Mouse (Mus musculus) liver, embryonic 13.5 days (tissue): ENCODE results near the gene Wnt5a. TPM values are rescaled to one million over a fixed set of nuclear protein-coding genes. Genes with fewer than 3 reads are reported as not detected.

Source experiments
- ATAC-seq: fragments of 200-750 bp; cut with Nextera tagmentation; 2 replicates; pipeline ENCODE4 v1.8.0; 2017; ENCODE audit warnings: low read depth, mild to moderate bottlenecking, moderate number of reproducible peaks, moderate library complexity
- DNase-seq: peaks from one replicate; pipeline ENCODE4 v3.0.0; 2022
- H3K27ac ChIP-seq: fragments of 300-500 bp; sonication (generic); 2 replicates; pipeline ENCODE4 v1.5.1; 2015; ENCODE audit warnings: moderate library complexity, mild to moderate bottlenecking, inconsistent platforms
- H3K27me3 ChIP-seq: fragments of 300-500 bp; sonication (generic); 2 replicates; pipeline ENCODE4 v1.6.1; 2015; ENCODE audit warnings: mild to moderate bottlenecking, inconsistent platforms
- H3K36me3 ChIP-seq: fragments of 300-500 bp; sonication (generic); 2 replicates; pipeline ENCODE4 v1.6.1; 2015; ENCODE audit warnings: mild to moderate bottlenecking, inconsistent platforms
- H3K4me1 ChIP-seq: fragments of 300-500 bp; sonication (generic); replicated peaks from 2 replicates; pipeline ENCODE4 v1.6.1; 2015; ENCODE audit warnings: inconsistent platforms
- H3K4me2 ChIP-seq: fragments of 300-500 bp; sonication (generic); 2 replicates; pipeline ENCODE4 v1.6.1; 2015; ENCODE audit warnings: inconsistent platforms, mild to moderate bottlenecking, moderate library complexity
- H3K4me3 ChIP-seq: fragments of 300-500 bp; sonication (generic); replicated peaks from 2 replicates; pipeline ENCODE4 v1.5.1; 2015; ENCODE audit warnings: mild to moderate bottlenecking, inconsistent platforms
- H3K9ac ChIP-seq: fragments of 300-500 bp; sonication (generic); 2 replicates; pipeline ENCODE4 v1.6.1; 2015; ENCODE audit warnings: mild to moderate bottlenecking, inconsistent platforms
- H3K9me3 ChIP-seq: fragments of 300-500 bp; sonication (generic); replicated peaks from 2 replicates; pipeline ENCODE4 v1.6.1; 2016; ENCODE audit warnings: inconsistent platforms
- WGBS: fragments of 180-500 bp; shearing (Covaris S2); methylation state at CpG from one replicate; pipeline ENCODE4 v1.1.7; 2015; ENCODE audit not compliant: insufficient replicate concordance; 5-methylcytosine and 5-hydroxymethylcytosine counted together
- polyA plus RNA-seq: library from polyadenylated mRNA; unstranded; fragments of >200 nt; fragmentation: Nextera tagmentation; extraction: Ambion mirVana; gene quantifications from 2 replicates; pipeline ENCODE4 v1.2.1, GENCODE M21; 2015

Gene Wnt5a
- 0.20 and 0.36 TPM in 2 replicates for polyA plus RNA-seq

DNA sequence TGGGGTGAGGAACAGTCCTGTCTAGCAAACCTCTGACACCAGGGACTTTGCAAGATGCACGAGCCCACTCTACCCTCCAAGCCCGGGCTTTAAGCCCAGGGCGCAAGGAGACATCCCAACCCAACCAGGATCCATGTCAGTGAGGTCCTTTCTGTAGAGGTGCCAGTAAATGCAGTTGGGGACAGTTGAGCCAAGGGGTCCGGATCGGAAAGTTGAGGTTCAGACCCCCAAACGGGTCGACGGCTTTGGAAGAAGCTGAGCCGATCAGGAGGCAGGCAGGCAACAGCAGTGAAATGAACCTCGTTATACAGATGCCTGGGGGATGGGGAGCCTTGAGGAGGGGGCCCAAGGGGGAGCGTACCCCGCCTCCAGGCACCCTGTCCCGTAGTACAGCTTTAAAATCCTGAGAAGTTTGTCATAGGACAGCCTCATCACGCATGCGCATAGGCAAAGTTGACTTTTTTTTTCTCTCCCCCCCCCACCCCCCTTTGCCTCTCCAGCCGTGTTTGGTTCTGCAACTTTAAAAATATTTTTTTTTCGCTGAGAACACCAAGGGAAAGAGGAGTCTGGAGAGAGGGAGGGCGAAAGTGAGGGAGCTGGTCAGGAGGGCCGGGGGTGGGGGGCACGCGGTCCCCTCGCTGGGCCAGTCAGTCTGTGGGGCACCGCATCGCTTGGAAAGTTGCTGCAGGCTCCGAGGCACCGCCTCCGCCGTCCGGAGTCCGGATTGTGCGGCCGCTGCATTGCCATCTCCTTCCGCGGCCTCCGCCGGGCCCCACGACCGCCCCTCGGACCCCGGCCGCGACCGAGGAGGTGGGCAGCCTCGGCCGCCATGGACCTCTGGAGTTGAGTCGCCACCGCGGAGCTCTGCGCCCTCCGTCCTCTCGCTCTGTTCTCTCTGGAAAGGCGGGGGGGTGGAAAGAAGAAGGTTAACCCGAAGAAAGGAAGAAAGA, at the start of gene Wnt5a:
Gene Wnt5a (plus strand): TSS at position 650 of the 950 bp plus-strand sequence.
- H3K9ac ChIP-seq: no peak within 1 kb of the TSS
- no peaks in the 10 kb centered on the region for H3K9me3 ChIP-seq
- peak within 1 kb of the TSS; percentile 52 for H3K4me3 ChIP-seq
- peaks cover 80% of the 10 kb centered on the region for H3K27me3 ChIP-seq
- DNase-seq (no peak), ATAC-seq (no peak)
- H3K4me1 ChIP-seq: no peaks in the 10 kb centered on the region
- no peak within 1 kb of the TSS for H3K27ac ChIP-seq
- H3K4me2 ChIP-seq: peak within 1 kb of the TSS; percentile 64
- WGBS: 2% methylated on average over 52 of the region's 53 CpGs
- H3K36me3 ChIP-seq: no peaks in the 10 kb centered on the region

DNA sequence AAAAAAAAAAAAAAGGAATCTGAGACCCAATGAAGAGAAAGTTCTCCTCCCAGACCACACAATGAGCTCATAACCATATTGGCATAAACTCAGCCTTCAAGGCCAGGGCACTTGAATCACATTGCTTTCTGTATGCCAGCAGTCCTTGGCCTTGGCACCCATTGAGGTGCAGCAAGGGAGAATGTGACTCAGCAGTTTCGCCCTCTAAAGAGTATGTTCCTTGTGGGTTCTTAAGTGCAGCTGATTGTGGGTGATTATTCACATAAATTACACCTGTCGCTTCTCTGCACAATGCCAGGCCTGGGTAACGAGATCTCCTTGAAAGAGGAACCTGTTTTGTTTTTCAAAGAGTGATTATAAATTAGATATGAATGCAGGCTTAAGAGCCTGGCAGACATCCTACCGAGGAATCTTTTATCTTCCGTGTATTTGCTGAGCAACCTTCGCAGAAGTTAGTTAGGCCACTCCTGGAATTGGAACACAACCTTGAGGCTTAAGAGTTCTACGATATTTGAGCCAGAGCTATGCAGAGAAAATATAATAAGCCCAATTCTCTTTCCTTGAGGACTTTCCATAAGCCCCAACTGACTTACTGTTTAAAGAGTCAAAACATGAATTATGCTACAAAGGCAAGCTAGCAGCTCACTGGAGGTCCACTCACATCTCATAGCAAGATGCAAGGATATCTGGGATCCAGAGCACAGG, 48.0 kb upstream of the Wnt5a start:
- Histone ChIP-seq H3K27me3 (no peaks in the 10 kb centered on the region), H3K9ac (no peak overlapping the region), H3K9me3 (no peaks in the 10 kb centered on the region), H3K36me3 (no peaks in the 10 kb centered on the region), H3K4me1 (no peaks in the 10 kb centered on the region), H3K27ac (no peak overlapping the region), H3K4me3 (no peak overlapping the region), H3K4me2 (no peak overlapping the region)
- 47% methylated on average over 7 of the region's 7 CpGs for WGBS
- DNase-seq (no peak), ATAC-seq (no peak)

DNA sequence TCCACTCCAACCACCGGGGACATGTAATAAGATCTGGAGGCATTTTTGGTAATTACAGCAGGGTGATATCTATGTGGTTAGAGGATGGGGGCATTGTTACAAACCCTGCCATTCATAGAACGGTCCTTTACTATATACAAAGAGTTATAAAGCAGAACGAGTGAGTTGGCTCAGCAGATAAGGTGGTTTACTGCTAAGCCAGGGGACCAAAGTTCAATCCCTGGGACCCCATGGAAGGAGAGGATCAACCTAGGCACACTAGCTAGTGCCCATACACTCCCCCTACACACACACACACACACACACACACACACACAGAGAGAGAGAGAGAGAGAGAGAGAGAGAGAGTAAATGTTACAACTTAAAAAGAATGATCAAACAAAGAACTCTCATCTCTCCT, 47.1 kb upstream of the Wnt5a start:
- no peak overlapping the region for H3K9ac ChIP-seq
- H3K36me3 ChIP-seq: no peaks in the 10 kb centered on the region
- WGBS: 40% methylated on average over 3 of the region's 3 CpGs
- DNase-seq: no peak
- no peaks in the 10 kb centered on the region for H3K9me3 ChIP-seq
- no peak overlapping the region for H3K27ac ChIP-seq
- ATAC-seq: no peak
- H3K27me3 ChIP-seq: no peaks in the 10 kb centered on the region
- no peak overlapping the region for H3K4me3 ChIP-seq
- no peaks in the 10 kb centered on the region for H3K4me1 ChIP-seq
- no peak overlapping the region for H3K4me2 ChIP-seq

DNA sequence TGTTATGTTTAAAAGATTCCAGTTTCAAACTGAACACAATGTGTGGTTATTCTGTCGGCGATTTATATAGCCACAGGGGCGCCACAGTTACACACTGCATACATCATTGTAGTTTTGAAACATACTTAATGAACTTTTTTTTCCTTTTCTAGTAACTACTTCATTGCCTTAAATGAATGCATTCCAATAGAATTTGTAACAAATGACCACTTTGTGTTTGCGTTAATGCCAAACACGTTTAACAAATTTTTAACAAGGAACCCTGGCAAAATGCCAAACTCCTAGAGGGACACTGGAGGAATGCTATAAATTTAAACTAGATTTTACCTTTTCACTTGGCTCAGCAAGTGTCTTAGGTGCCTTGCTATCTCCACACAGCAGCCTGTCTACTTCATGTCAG, 36.6 kb upstream of the Wnt5a start:
- no peak for DNase-seq
- H3K4me3 ChIP-seq: no peak overlapping the region
- 76% methylated on average over 5 of the region's 5 CpGs for WGBS
- H3K36me3 ChIP-seq: no peaks in the 10 kb centered on the region
- no peak for ATAC-seq
- no peaks in the 10 kb centered on the region for H3K27me3 ChIP-seq
- H3K9me3 ChIP-seq: no peaks in the 10 kb centered on the region
- no peak overlapping the region for H3K27ac ChIP-seq
- no peak overlapping the region for H3K4me2 ChIP-seq
- H3K9ac ChIP-seq: no peak overlapping the region
- no peaks in the 10 kb centered on the region for H3K4me1 ChIP-seq

DNA sequence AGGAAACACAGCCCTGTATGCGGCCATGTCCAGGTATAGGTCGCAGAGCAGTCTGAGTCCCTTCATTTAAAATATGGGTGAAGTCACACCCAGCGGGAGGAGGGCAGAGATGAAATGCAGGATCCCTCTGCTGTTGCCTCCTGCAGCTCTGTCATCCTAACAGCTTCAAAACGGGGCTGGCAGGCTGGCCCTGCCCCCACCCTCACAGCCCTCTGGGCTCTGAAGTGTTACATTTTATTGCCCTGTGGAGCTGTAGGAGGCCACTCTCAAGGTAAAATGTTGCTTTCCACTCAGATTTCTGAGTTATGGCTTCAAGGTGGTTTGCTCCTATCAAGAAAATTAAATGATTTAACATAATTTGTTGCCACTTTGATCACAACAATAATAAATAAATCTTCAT, 34.9 kb upstream of the Wnt5a start:
- no peaks in the 10 kb centered on the region for H3K9me3 ChIP-seq
- no peak overlapping the region for H3K4me3 ChIP-seq
- WGBS: 42% methylated on average over 4 of the region's 4 CpGs
- H3K4me2 ChIP-seq: no peak overlapping the region
- no peaks in the 10 kb centered on the region for H3K27me3 ChIP-seq
- H3K36me3 ChIP-seq: no peaks in the 10 kb centered on the region
- H3K27ac ChIP-seq: no peak overlapping the region
- ATAC-seq (no peak), DNase-seq (no peak)
- no peak overlapping the region for H3K9ac ChIP-seq
- no peaks in the 10 kb centered on the region for H3K4me1 ChIP-seq

DNA sequence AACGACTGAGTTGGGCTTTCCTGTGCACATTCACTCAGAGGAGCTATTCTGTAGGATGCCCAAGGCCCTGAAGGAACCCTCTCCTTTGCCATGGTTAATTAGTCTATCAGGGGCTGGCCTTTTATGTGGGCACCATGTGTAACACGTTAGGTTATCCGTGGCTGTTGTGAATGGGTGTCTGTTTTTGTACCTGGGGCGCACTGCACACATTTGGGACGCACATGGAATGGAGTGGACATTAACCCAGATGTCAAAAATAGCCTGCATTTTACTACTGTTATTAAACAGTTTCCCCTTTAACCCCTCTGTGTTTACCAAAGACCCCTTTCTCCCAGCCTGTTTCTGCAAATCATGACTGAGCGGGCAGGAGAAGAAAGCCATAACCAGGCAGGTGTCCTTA, 34.3 kb upstream of the Wnt5a start:
- 51% methylated on average over 6 of the region's 6 CpGs for WGBS
- Histone ChIP-seq H3K4me2 (no peak overlapping the region), H3K27ac (no peak overlapping the region), H3K27me3 (no peaks in the 10 kb centered on the region), H3K4me1 (no peaks in the 10 kb centered on the region), H3K9me3 (no peaks in the 10 kb centered on the region), H3K9ac (no peak overlapping the region), H3K36me3 (no peaks in the 10 kb centered on the region), H3K4me3 (no peak overlapping the region)
- DNase-seq: no peak
- ATAC-seq: no peak

DNA sequence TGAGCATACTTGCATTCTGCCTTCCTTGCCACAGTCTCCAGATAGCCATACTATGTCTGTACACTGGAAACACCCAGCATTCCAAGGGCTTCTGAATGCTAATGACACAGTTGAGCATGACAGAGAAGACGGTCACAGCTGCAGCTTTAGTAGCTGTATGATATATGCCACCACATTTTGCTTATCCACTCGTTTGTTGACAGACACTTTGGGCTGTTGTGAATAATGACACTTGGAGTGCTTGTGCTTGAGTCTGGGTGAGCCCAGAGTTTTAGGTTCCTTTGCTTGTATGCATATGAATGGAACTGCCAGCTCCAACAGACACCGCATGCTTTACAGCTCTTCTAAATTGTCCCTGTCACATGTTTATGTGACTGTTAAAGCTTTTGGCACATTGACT, 29.5 kb upstream of the Wnt5a start:
- Histone ChIP-seq H3K27ac (no peak overlapping the region), H3K4me3 (no peak overlapping the region), H3K9ac (no peak overlapping the region), H3K4me2 (no peak overlapping the region), H3K27me3 (no peaks in the 10 kb centered on the region), H3K36me3 (no peaks in the 10 kb centered on the region), H3K4me1 (no peaks in the 10 kb centered on the region), H3K9me3 (no peaks in the 10 kb centered on the region)
- WGBS: 60% methylated on average over 3 of the region's 3 CpGs
- DNase-seq: no peak
- no peak for ATAC-seq

DNA sequence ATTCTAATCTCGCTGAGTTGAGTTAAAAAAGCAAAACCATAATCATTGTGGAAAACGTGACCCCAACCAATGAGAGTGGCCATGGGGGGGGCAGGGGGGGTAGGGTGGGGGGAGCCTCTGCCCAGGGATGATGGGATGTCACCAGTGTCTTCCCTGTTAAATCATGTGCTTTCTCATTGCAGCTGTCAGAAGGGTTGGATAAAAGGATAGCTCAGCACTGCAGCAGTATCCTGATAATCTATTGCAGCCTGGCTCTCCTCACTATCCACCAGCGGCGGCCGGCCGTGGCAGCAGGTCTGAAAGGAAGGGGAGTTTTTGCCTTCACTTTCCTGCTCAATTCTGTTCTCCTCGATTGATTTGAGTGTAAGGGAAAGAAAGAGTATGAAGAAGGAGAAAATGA, 29.1 kb upstream of the Wnt5a start:
- Histone ChIP-seq H3K27me3 (no peaks in the 10 kb centered on the region), H3K36me3 (no peaks in the 10 kb centered on the region), H3K9ac (no peak overlapping the region), H3K4me1 (no peaks in the 10 kb centered on the region), H3K4me2 (no peak overlapping the region), H3K27ac (no peak overlapping the region), H3K9me3 (no peaks in the 10 kb centered on the region), H3K4me3 (no peak overlapping the region)
- no peak for ATAC-seq
- no peak for DNase-seq
- 38% methylated on average over 7 of the region's 7 CpGs for WGBS

DNA sequence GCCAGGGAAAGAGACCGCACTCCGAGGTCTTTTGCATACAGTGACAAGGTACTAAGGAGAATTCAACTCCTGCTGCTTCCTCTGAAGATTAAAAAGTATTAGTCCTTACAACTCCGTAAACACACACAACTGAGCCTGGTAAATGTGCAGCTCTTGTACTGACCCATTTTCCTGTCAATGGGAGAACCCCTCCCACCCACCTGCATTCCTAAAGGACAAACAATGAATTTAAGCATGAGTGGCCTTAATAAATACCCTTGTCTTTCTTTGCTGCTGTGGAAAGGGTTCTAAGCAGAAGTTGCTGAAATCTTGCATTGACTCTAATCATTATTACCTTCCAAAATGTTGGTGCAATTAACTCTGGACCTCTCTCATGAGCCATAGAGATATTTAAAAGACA, 27.8 kb upstream of the Wnt5a start:
- Histone ChIP-seq H3K27ac (no peak overlapping the region), H3K9ac (no peak overlapping the region), H3K4me3 (no peak overlapping the region), H3K27me3 (no peaks in the 10 kb centered on the region), H3K9me3 (no peaks in the 10 kb centered on the region), H3K36me3 (no peaks in the 10 kb centered on the region), H3K4me2 (no peak overlapping the region), H3K4me1 (no peaks in the 10 kb centered on the region)
- ATAC-seq: no peak
- WGBS: 57% methylated on average over 3 of the region's 3 CpGs
- no peak for DNase-seq

DNA sequence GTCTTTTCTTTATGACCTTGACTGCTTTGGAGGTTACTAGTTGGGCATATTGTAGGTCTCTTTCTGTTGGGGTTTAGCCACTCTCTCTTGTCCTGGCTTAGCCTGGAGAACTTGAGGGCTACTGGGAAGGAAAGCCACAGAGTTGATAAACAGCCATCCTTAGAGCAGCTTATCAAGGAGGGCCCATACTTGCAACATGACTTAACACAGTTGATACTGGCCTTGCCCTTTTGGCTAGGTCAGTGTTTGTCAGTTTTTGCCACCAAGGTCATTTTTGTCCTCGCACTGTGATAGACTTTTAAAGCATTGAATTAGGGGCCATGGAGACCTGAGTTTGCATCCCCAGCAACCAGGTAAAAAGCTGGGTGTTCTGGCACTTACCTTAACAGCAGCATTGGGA, 23.7 kb upstream of the Wnt5a start:
- no peak for ATAC-seq
- Histone ChIP-seq H3K4me3 (no peak overlapping the region), H3K27me3 (no peaks in the 10 kb centered on the region), H3K9me3 (no peaks in the 10 kb centered on the region), H3K4me1 (no peaks in the 10 kb centered on the region), H3K36me3 (no peaks in the 10 kb centered on the region), H3K27ac (no peak overlapping the region), H3K4me2 (no peak overlapping the region), H3K9ac (no peak overlapping the region)
- DNase-seq: no peak
- WGBS: 33% methylated on average over 1 of the region's 1 CpGs

DNA sequence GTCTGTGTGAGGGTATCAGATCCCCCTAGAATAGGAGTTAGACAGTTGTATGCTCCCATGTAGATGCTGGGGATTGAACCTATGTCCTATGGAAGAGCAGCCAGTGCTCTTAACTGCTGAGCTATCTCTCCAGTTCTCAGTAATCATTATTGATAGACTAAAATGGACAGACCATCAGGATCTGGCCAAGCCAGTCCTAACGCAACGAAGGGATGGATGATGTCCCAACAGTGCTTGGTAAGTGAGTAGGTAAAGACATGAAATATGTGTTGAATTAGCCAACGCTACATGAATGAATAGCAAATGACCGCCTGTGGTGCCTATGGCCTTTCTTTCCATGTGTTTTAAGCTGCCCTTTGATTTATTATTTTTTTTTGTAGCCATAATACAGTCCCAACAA, 10.7 kb upstream of the Wnt5a start:
- 65% methylated on average over 4 of the region's 4 CpGs for WGBS
- Histone ChIP-seq H3K9ac (no peak overlapping the region), H3K4me3 (no peak overlapping the region), H3K4me2 (no peak overlapping the region), H3K9me3 (no peaks in the 10 kb centered on the region), H3K36me3 (no peaks in the 10 kb centered on the region), H3K27me3 (no peaks in the 10 kb centered on the region), H3K4me1 (no peaks in the 10 kb centered on the region), H3K27ac (no peak overlapping the region)
- ATAC-seq (no peak), DNase-seq (no peak)
